Mouse (Mus musculus) forebrain, embryonic 11.5 days (tissue): Measurements from ENCODE around the gene Armh3. TPM values are rescaled to one million over a fixed set of nuclear protein-coding genes. Genes with fewer than 3 reads are reported as not detected.

Experiments used
- ATAC-seq: fragments of 200-750 bp; cut with Nextera tagmentation; replicated peaks from 2 replicates; pipeline ENCODE4 v1.8.0; 2017; ENCODE audit warnings: moderate TSS enrichment; ENCODE audit not compliant: low FRiP score
- DNase-seq: peaks from one replicate; pipeline ENCODE4 v3.0.0-alpha.2; 2017; ENCODE audit warnings: low spot score
- H3K27ac ChIP-seq: fragments of 300-500 bp; sonication (generic); 2 replicates; pipeline ENCODE4 v1.5.1; 2014; ENCODE audit warnings: low read depth, low read length
- H3K27me3 ChIP-seq: fragments of 300-500 bp; sonication (generic); 2 replicates; pipeline ENCODE4 v1.6.1; 2014; ENCODE audit warnings: mild to moderate bottlenecking, low read length, mixed read lengths; ENCODE audit not compliant: control insufficient read depth, insufficient read depth
- H3K36me3 ChIP-seq: fragments of 300-500 bp; sonication (generic); 2 replicates; pipeline ENCODE4 v1.6.1; 2014; ENCODE audit warnings: mild to moderate bottlenecking, low read length, moderate library complexity, mixed read lengths; ENCODE audit not compliant: control insufficient read depth, insufficient read depth
- H3K4me1 ChIP-seq: fragments of 300-500 bp; sonication (generic); replicated peaks from 2 replicates; pipeline ENCODE4 v1.6.1; 2014; ENCODE audit warnings: low read length, mixed read lengths; ENCODE audit not compliant: control insufficient read depth, insufficient read depth
- H3K4me2 ChIP-seq: fragments of 300-500 bp; sonication (generic); 2 replicates; pipeline ENCODE4 v1.6.1; 2014; ENCODE audit warnings: low read depth, mild to moderate bottlenecking, low read length, moderate library complexity, mixed read lengths; ENCODE audit not compliant: severe bottlenecking
- H3K4me3 ChIP-seq: fragments of 300-500 bp; sonication (generic); 2 replicates; pipeline ENCODE4 v1.5.1; 2014; ENCODE audit warnings: low read depth, low read length
- H3K9ac ChIP-seq: fragments of 300-500 bp; sonication (generic); 2 replicates; pipeline ENCODE4 v1.6.1; 2014; ENCODE audit warnings: low read length
- H3K9me3 ChIP-seq: fragments of 300-500 bp; sonication (generic); 2 replicates; pipeline ENCODE4 v1.6.1; 2016; ENCODE audit warnings: low read length, mixed read lengths; ENCODE audit not compliant: control insufficient read depth
- WGBS: fragments of 180-500 bp; shearing (Covaris S2); extraction: QIAGEN DNeasy Blood & Tissue Kit; methylation state at CpG from one replicate; pipeline ENCODE4 v1.1.7; 2014; 5-methylcytosine and 5-hydroxymethylcytosine counted together
- polyA plus RNA-seq: library from polyadenylated mRNA; unstranded; fragments of >200 nt; fragmentation: Nextera tagmentation; extraction: Ambion mirVana; gene quantifications from 2 replicates; pipeline ENCODE4 v1.2.1, GENCODE M21; 2014

Gene Armh3
- polyA plus RNA-seq, result 17.2 and 19.4 TPM in 2 replicates

GRCm38 (mm10) chr19:45997785-45998693 lies at the start of gene Armh3:
Gene Armh3 (minus strand): TSS chr19:45998488.
- H3K4me3 ChIP-seq, result peak within 1 kb of the TSS; percentile 80
- no peaks in the 10 kb centered on the region for H3K9me3 ChIP-seq
- DNase-seq (peak; percentile 96), ATAC-seq (peak; percentile 93)
- peaks cover 3% of the 10 kb centered on the region; the same call in 1 of the 2 replicates for H3K4me1 ChIP-seq
- H3K27ac ChIP-seq, result peak within 1 kb of the TSS; percentile 80
- peak within 1 kb of the TSS; percentile 74 for H3K4me2 ChIP-seq
- H3K9ac ChIP-seq, result peak within 1 kb of the TSS; percentile 87
- H3K36me3 ChIP-seq, result no peaks in the 10 kb centered on the region
- 2% methylated on average over 74 of the region's 76 CpGs for WGBS
- H3K27me3 ChIP-seq, result no peaks in the 10 kb centered on the region

GRCm38 (mm10) chr19:46047426-46047825 lies 49.1 kb upstream of the Armh3 start:
- Histone ChIP-seq H3K9me3 (no peaks in the 10 kb centered on the region), H3K4me2 (no peak overlapping the region), H3K27me3 (no peaks in the 10 kb centered on the region), H3K9ac (no peak overlapping the region), H3K36me3 (no peaks in the 10 kb centered on the region), H3K4me1 (peaks cover 20% of the 10 kb centered on the region), H3K4me3 (no peak overlapping the region), H3K27ac (no peak overlapping the region)
- ATAC-seq (no peak), DNase-seq (no peak)
- WGBS, result 67% methylated on average over 2 of the region's 2 CpGs

GRCm38 (mm10) chr19:46046621-46047025 lies 48.3 kb upstream of the Armh3 start:
- DNase-seq, result no peak
- Histone ChIP-seq H3K36me3 (no peaks in the 10 kb centered on the region), H3K4me2 (no peak overlapping the region), H3K27me3 (no peaks in the 10 kb centered on the region), H3K4me1 (peaks cover 24% of the 10 kb centered on the region), H3K9me3 (no peaks in the 10 kb centered on the region), H3K27ac (no peak overlapping the region), H3K9ac (no peak overlapping the region), H3K4me3 (no peak overlapping the region)
- 5% methylated on average over 10 of the region's 10 CpGs for WGBS
- no peak for ATAC-seq

- ATAC-seq (peak; percentile 8), DNase-seq (peak; percentile 78)
- Histone ChIP-seq H3K4me1 (peaks cover 32% of the 10 kb centered on the region), H3K9me3 (no peaks in the 10 kb centered on the region), H3K36me3 (no peaks in the 10 kb centered on the region), H3K9ac (peak overlapping the region; percentile 95), H3K4me2 (peak overlapping the region; percentile 78), H3K4me3 (peak overlapping the region; percentile 95), H3K27me3 (no peaks in the 10 kb centered on the region), H3K27ac (peak overlapping the region; percentile 93)
- 4% methylated on average over 7 of the region's 7 CpGs for WGBS
These were observed 47.5 kb upstream of the Armh3 start for GRCm38 (mm10) chr19:46045696-46046311.

- H3K4me2 ChIP-seq, result peak within 1 kb of the TSS; percentile 78
- H3K27ac ChIP-seq, result peak within 1 kb of the TSS; percentile 93
- H3K27me3 ChIP-seq, result no peaks in the 10 kb centered on the region
- peaks cover 38% of the 10 kb centered on the region for H3K4me1 ChIP-seq
- peak; percentile 74 for ATAC-seq
- peak within 1 kb of the TSS; percentile 95 for H3K9ac ChIP-seq
- DNase-seq, result peak; percentile 92
- H3K4me3 ChIP-seq, result peak within 1 kb of the TSS; percentile 95
- no peaks in the 10 kb centered on the region for H3K36me3 ChIP-seq
- WGBS, result 0% methylated on average over 83 of the region's 84 CpGs
- no peaks in the 10 kb centered on the region for H3K9me3 ChIP-seq
These were observed 46.9 kb upstream of the Armh3 start, which contains the start of gene Ldb1 for GRCm38 (mm10) chr19:46044993-46045695. Gene Ldb1 (minus strand): TSS chr19:46045214.

GRCm38 (mm10) chr19:46044271-46044992 lies 46.1 kb upstream of the Armh3 start, which contains the start of gene Pprc1:
Gene Pprc1 (plus strand): TSS chr19:46044886.
- ATAC-seq, result no peak
- peak within 1 kb of the TSS; percentile 95 for H3K4me3 ChIP-seq
- no peaks in the 10 kb centered on the region for H3K36me3 ChIP-seq
- H3K9ac ChIP-seq, result peak within 1 kb of the TSS; percentile 95
- H3K27ac ChIP-seq, result peak within 1 kb of the TSS; percentile 93
- WGBS, result 1% methylated on average over 34 of the region's 34 CpGs
- no peak for DNase-seq
- peak within 1 kb of the TSS; percentile 78 for H3K4me2 ChIP-seq
- no peaks in the 10 kb centered on the region for H3K9me3 ChIP-seq
- peaks cover 41% of the 10 kb centered on the region for H3K4me1 ChIP-seq
- no peaks in the 10 kb centered on the region for H3K27me3 ChIP-seq

- ATAC-seq (no peak), DNase-seq (no peak)
These were observed 45.1 kb upstream of the Armh3 start for GRCm38 (mm10) chr19:46043380-46043779.

More at GRCm38 (mm10) chr19:46043380-46043779, 45.1 kb upstream of the Armh3 start:
- Histone ChIP-seq H3K4me1 (peaks cover 41% of the 10 kb centered on the region), H3K9ac (peak overlapping the region; percentile 31), H3K4me2 (peak overlapping the region; percentile 78), H3K36me3 (no peaks in the 10 kb centered on the region), H3K27ac (peak overlapping the region; percentile 99), H3K4me3 (peak overlapping the region; percentile 95), H3K9me3 (no peaks in the 10 kb centered on the region), H3K27me3 (no peaks in the 10 kb centered on the region)
- 68% methylated on average over 7 of the region's 7 CpGs for WGBS
